Mouse (Mus musculus) retina, postnatal 1 day (tissue): ENCODE measurements around the gene Cldn8.

ENCODE experiments used
- DNase-seq: peaks from one replicate; pipeline ENCODE4 v3.0.0-alpha.2; 2012

The Cldn8 gene

GRCm38 (mm10) chr16:88563045-88563913 lies at the start of gene Cldn8:
Cldn8 (minus strand) TSS chr16:88563183.
- DNase-seq: no peak

DNA sequence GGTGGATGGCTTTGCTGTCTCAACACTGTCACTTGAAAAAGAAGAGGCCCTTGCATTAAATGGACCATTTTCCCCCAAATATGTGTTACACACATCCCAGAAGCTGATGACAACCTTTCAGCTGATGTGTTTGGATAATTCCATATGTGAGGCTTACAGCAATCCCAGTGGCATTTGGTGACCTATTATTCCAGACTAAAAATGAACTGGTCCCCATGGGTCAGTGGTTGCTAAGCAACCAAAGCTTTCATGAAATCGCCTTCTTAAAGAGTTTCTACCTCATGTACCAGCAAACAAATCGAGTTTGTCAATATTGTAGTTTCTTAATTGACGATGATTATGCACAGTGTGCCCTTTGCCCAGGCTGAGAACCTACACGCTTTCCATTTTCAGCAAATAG lies 49.7 kb upstream of the Cldn8 start:
- DNase-seq: peak; percentile 48

DNA sequence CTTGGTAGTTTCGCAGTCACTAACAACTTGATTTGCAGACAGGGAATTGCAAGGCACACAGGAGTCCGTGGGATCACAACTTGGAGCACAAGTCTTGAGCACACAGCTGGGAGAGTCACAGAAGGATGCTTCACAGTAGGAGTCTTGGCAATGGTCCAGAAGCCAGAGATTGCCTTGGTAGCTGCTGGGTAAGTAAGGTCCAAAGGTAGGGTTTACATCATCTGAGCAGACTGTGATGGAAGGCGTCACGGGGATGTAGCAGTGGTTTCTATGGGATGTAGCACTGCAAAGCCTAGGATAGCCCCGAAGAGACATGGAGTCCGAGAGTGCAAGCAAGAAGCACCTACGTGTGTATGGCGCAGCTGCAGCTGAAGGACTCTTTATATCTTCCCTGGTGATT lies 48.9 kb upstream of the Cldn8 start, which contains the start of gene Krtap24-1:
Gene Krtap24-1 (minus strand): TSS at position 358 of the 400 bp plus-strand sequence.
- no peak for DNase-seq

DNA sequence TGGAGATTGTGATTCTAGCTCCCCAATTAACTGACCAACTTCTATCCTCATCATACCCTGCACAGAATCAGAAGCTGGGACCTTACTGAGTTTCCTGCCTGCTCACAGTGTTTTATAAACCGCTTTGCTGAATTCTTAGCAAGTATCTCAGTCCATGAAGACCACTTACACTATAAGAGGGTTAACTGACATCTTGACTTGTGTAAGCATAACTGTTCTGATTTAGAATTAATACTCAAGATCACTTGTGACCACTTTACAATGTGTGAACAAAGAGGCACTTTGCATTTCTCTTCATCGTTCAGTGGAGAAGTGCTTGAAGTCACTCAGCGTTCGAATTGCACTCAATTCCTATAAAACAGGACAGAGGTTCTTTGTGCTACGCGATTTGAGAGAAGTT lies 41.6 kb upstream of the Cldn8 start:
- no peak for DNase-seq

GRCm38 (mm10) chr16:88602464-88602863 lies 39.5 kb upstream of the Cldn8 start:
- DNase-seq: peak; percentile 11

DNA sequence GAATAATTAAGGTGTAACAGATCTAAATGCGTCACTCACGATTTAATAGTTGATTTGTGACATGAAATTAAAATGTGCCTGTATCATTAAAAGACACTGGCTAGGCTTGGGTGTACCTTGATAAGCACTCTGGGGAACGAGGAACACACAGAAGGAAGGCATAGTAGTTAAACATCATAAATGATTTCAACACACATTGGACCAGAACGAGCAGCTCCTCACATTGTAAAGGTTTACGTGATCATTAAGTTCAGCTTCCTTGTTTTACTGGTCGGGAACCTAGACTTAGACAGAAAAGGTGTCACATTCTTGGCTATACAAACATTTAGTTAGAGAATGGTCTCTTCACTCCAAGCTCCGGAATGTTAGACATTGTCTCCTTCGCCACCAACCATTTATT lies 37.3 kb upstream of the Cldn8 start:
- DNase-seq: no peak

GRCm38 (mm10) chr16:88599504-88600237 lies 36.7 kb upstream of the Cldn8 start:
- no peak for DNase-seq

GRCm38 (mm10) chr16:88592758-88593157 lies 29.8 kb upstream of the Cldn8 start:
- DNase-seq: peak; percentile 10

- DNase-seq: no peak
Measured at GRCm38 (mm10) chr16:88583338-88583737, 20.4 kb upstream of the Cldn8 start.

- no peak for DNase-seq
Measured at GRCm38 (mm10) chr16:88575885-88576679, 13.1 kb upstream of the Cldn8 start.

GRCm38 (mm10) chr16:88572904-88573404 lies 10.0 kb upstream of the Cldn8 start:
- no peak for DNase-seq

DNA sequence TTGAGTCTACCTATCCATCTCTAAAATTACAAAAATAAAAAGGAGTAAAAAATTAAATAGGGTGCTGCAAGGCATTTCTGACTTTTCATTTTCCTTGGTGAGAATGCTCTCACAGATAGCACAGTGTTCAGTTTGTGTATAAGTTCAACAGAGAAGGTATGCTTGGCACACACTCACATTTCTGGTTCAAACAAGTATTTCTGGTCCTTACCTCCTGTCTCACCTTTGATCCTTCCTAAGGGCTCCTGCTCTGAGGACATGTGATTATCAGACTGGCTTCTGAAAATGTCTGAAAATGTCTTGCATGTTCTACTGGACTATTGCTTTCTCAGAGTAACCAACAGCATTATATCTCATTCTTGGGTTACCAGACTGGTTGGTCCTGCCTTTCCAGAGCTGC lies 7.2 kb upstream of the Cldn8 start:
- DNase-seq: no peak

GRCm38 (mm10) chr16:88569732-88570131 lies 6.7 kb upstream of the Cldn8 start:
- no peak for DNase-seq

GRCm38 (mm10) chr16:88569096-88569495 lies 6.1 kb upstream of the Cldn8 start:
- DNase-seq: no peak

DNA sequence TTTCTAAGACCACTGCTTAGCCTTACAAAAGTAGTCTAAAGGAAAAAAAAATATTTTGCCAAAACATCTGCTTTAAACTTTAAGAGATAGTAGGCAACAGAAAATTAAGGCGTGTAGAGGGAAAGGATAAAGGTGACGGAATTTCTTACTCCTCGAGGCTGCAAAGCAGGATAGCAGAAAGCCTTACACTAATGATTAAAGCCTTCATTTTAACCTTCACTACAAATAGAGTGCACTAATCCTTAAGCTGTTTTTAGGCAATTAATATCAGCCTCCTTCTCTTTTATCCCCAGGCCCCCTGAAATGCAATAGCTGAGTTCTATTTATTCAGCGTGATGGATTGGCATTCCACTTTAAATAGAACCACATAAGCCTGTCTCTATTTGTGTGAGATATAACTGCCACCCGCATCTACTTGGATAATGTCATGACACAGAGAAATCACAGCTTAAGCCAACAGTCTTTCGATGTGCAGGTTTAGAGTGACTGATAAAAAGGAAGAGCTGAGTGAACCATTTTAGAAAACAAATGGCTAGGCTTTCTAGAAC lies 1.3 kb downstream of the Cldn8 start:
- DNase-seq: peak; percentile 7

DNA sequence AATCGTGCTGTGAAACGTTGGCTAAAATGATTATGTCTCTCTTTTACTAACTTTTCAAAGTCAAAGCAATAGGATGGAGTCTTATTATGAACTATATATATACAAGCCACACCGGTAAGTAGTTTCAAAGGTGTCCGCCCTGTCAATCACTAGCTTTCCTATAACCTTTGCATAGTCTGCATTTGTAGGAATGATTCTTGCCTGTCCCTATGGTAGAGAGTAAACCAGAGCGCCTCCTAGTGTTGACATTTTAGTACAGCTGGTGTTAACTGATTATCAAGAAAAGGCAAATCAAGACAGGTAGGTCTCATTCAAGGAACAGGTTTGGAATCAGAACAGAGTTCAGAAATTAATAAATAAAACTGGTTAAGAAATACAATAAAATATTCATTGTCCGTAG lies 20.5 kb downstream of the Cldn8 start:
- peak; percentile 44 for DNase-seq

GRCm38 (mm10) chr16:88539841-88540487 lies 23.0 kb downstream of the Cldn8 start:
- no peak for DNase-seq

DNA sequence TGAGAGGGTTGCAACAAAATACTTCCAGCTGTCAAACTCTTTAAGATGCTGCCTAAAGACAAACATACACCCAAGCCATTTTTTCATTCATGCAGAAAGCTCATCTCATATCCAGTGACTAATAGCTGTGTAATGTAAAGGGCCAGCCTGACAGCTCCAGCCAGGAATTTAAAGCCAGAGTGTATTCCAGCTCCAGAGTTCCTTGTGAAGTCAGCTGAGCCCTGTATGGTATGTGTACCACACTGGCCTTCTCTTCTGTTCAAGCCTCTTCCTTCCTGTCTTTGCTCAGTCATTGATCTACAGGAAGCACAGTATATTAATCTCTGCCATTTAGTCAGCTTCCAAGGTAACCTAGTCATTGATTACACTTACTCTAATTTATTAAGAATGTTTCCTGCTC lies 51.6 kb downstream of the Cldn8 start:
- no peak for DNase-seq
